Mouse (Mus musculus): ENCODE data around the gene Osbp2. TPM values are rescaled to one million over a fixed set of nuclear protein-coding genes. Genes with fewer than 3 reads are reported as not detected.

Osbp2 gene
- polyA plus RNA-seq, 1 experiment from 2014 or later: 14.9 TPM

DNA sequence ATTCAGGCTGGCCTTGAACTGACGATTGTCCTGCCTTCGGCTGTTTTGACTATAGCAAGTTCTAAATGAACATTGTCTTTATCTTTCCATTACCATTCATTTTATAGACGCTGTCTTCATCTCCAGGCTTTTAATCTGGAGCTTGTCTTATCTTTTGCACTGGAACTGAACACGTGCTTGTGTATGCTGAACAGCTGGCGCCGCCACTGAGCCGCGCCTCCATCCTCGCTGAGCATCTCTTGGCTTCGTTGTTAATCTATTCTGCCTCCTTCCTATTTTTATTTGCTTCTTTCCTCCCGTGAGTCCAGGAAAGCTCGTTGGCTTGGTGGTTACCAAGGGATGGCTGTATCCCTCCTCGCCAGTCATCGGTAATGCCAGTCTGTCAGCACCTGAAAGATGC is 153.5 kb downstream of the Osbp2 start:
- no peak for ATAC-seq
- no peaks in the 10 kb centered on the region for H3K9me3 ChIP-seq
- H3K4me1 ChIP-seq (replicated peaks): no peaks in the 10 kb centered on the region
- no peak overlapping the region for H3K4me2 ChIP-seq (replicated peaks)
- no peak overlapping the region for H3K9ac ChIP-seq (replicated peaks)
- 77% methylated on average over 14 of the region's 14 CpGs for WGBS
- no peaks in the 10 kb centered on the region for H3K27me3 ChIP-seq
- peaks cover 8% of the 10 kb centered on the region for H3K36me3 ChIP-seq
- no peak overlapping the region for H3K4me3 ChIP-seq (replicated peaks)
- no peak overlapping the region for H3K27ac ChIP-seq

- Histone ChIP-seq H3K4me3 (replicated peaks) (no peak overlapping the region), H3K9me3 (no peaks in the 10 kb centered on the region), H3K4me2 (replicated peaks) (no peak overlapping the region), H3K4me1 (replicated peaks) (no peaks in the 10 kb centered on the region), H3K27ac (no peak overlapping the region), H3K9ac (replicated peaks) (no peak overlapping the region), H3K27me3 (no peaks in the 10 kb centered on the region), H3K36me3 (peaks cover 7% of the 10 kb centered on the region; the same call in 1 of the 2 replicates)
- no peak for ATAC-seq
- 91% methylated on average over 8 of the region's 8 CpGs for WGBS
Measured at GRCm38 (mm10) chr11:3707057-3707456, 156.6 kb downstream of the Osbp2 start.

- Histone ChIP-seq H3K4me3 (replicated peaks) (no peak overlapping the region), H3K4me1 (replicated peaks) (no peaks in the 10 kb centered on the region), H3K27me3 (no peaks in the 10 kb centered on the region), H3K9ac (replicated peaks) (no peak overlapping the region), H3K4me2 (replicated peaks) (no peak overlapping the region), H3K9me3 (no peaks in the 10 kb centered on the region), H3K36me3 (peaks cover 7% of the 10 kb centered on the region; the same call in 1 of the 2 replicates), H3K27ac (no peak overlapping the region)
- WGBS: 82% methylated on average over 8 of the region's 8 CpGs
- no peak for ATAC-seq
Measured at GRCm38 (mm10) chr11:3704404-3704803, 159.3 kb downstream of the Osbp2 start.

- Histone ChIP-seq H3K9me3 (no peaks in the 10 kb centered on the region), H3K4me2 (replicated peaks) (no peak overlapping the region), H3K36me3 (peaks cover 7% of the 10 kb centered on the region; the same call in 1 of the 2 replicates), H3K9ac (replicated peaks) (no peak overlapping the region), H3K27me3 (no peaks in the 10 kb centered on the region), H3K27ac (no peak overlapping the region), H3K4me1 (replicated peaks) (no peaks in the 10 kb centered on the region), H3K4me3 (replicated peaks) (no peak overlapping the region)
- 0 out of 2 replicates have a peak, but pooled peaks have one; percentile 17 for ATAC-seq
- 81% methylated on average over 7 of the region's 7 CpGs for WGBS
Measured at GRCm38 (mm10) chr11:3703089-3703992, 160.4 kb downstream of the Osbp2 start.

DNA sequence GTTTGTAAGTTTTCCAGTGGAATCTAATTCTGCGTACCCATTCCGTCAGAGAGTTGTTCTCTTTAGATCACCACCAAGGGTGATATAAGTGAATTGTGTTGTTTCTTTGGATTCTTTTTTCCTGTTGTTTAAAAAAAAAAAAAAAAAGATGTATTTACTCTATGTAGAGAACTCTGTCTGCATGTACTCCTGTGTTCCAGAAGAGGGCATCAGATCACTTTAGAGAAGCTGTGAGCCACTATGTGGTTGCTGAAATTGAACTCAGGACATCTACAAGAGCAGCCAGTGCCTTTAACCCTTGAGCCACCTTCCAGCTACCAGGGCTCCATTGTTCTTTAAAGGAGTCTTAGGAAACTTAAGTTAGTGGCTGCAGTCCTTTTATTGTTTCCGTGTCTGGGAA is 166.3 kb downstream of the Osbp2 start:
- peaks cover 21% of the 10 kb centered on the region for H3K36me3 ChIP-seq
- ATAC-seq: no peak
- H3K27me3 ChIP-seq: no peaks in the 10 kb centered on the region
- no peak overlapping the region for H3K9ac ChIP-seq (replicated peaks)
- 83% methylated on average over 3 of the region's 3 CpGs for WGBS
- no peak overlapping the region for H3K4me3 ChIP-seq (replicated peaks)
- H3K27ac ChIP-seq: no peak overlapping the region
- H3K4me2 ChIP-seq (replicated peaks): no peak overlapping the region
- no peaks in the 10 kb centered on the region for H3K4me1 ChIP-seq (replicated peaks)
- H3K9me3 ChIP-seq: no peaks in the 10 kb centered on the region

DNA sequence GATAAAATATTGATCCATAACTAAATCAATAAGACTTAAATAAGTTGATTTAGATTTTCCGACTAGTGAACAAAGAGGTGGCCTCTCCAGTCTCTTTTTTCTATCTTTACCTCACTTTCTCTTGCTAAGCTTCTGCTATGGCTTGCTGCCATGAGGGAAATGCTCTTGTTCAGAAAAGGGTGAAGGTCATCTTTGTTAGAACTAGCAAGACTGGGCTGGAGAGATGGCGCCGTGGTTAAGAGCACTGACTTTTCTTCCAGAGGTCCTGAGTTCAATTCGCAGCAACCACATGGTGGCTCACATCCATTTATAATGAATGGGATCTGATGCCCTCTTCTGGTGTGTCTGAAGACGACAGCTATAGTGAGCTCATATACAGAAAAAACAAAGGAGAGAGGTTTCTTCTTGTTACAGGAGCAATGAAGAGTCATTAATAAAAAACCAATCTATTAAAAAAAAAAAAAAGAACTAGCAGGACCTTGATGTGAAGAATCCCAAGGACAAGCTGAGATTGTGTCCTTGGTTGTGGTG is 167.6 kb downstream of the Osbp2 start:
- 82% methylated on average over 5 of the region's 5 CpGs for WGBS
- Histone ChIP-seq H3K4me2 (replicated peaks) (no peak overlapping the region), H3K4me1 (replicated peaks) (no peaks in the 10 kb centered on the region), H3K36me3 (peaks cover 33% of the 10 kb centered on the region), H3K9ac (replicated peaks) (no peak overlapping the region), H3K27ac (no peak overlapping the region), H3K9me3 (no peaks in the 10 kb centered on the region), H3K4me3 (replicated peaks) (no peak overlapping the region), H3K27me3 (no peaks in the 10 kb centered on the region)
- no peak for ATAC-seq

- peaks cover 70% of the 10 kb centered on the region for H3K36me3 ChIP-seq
- 87% methylated on average over 2 of the region's 2 CpGs for WGBS
- H3K9ac ChIP-seq (replicated peaks): no peak overlapping the region
Measured at GRCm38 (mm10) chr11:3691746-3692145, 172.0 kb downstream of the Osbp2 start.

GRCm38 (mm10) chr11:3686885-3687284 is 176.8 kb downstream of the Osbp2 start:
- Histone ChIP-seq H3K9ac (replicated peaks) (no peak overlapping the region), H3K27ac (no peak overlapping the region), H3K4me3 (replicated peaks) (no peak overlapping the region), H3K27me3 (no peaks in the 10 kb centered on the region), H3K36me3 (peaks cover 94% of the 10 kb centered on the region), H3K9me3 (no peaks in the 10 kb centered on the region), H3K4me1 (replicated peaks) (no peaks in the 10 kb centered on the region), H3K4me2 (replicated peaks) (no peak overlapping the region)
- WGBS: 99% methylated on average over 2 of the region's 2 CpGs
- ATAC-seq: no peak

More at GRCm38 (mm10) chr11:3691746-3692145, 172.0 kb downstream of the Osbp2 start:
- Histone ChIP-seq H3K27me3 (no peaks in the 10 kb centered on the region), H3K4me1 (replicated peaks) (no peaks in the 10 kb centered on the region), H3K27ac (no peak overlapping the region), H3K4me2 (replicated peaks) (no peak overlapping the region), H3K9me3 (no peaks in the 10 kb centered on the region), H3K4me3 (replicated peaks) (no peak overlapping the region)
- no peak for ATAC-seq

DNA sequence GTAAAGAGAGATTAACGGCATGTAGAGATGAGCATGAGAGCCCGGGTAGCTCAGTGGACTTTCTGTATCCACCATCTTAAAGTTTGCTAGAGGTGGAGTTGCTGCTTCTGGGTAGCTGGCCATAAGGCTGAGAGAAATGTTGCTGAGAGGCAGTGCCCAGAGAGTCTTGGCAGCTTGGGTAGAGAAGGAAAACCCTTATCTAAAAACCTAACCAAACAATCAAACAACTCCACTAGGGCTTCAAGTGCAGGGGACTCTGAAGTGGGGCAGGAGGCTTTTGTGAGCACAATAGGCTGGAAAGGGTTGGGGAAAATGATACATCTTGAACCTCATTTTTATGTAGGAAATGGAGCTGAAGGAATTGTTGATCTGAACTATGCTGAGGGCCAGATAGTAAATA is 177.4 kb downstream of the Osbp2 start:
- no peak for ATAC-seq
- 97% methylated on average over 2 of the region's 2 CpGs for WGBS
- H3K36me3 ChIP-seq: peaks cover 93% of the 10 kb centered on the region

DNA sequence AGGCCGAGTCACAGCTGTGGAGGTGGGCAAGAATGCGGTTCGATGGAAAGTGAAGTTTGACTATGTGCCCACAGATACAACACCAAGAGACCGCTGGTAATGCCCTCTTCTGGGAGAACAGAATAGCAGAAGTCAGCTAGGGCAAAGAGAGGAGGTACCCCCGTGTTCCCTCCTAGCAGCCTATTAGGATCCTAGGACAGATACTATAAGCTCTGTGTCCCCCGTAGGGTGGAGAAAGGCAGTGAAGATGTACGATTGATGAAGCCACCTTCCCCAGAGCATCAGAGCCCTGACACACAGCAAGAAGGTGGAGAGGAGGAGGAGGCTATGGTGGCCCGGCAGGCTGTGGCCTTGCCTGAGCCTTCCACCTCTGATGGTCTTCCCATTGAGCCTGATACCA is 178.3 kb downstream of the Osbp2 start:
- H3K4me3 ChIP-seq (replicated peaks): no peak overlapping the region
- H3K4me2 ChIP-seq (replicated peaks): no peak overlapping the region
- H3K27ac ChIP-seq: no peak overlapping the region
- H3K4me1 ChIP-seq (replicated peaks): no peaks in the 10 kb centered on the region
- 95% methylated on average over 8 of the region's 8 CpGs for WGBS
- no peak overlapping the region for H3K9ac ChIP-seq (replicated peaks)
- no peak for ATAC-seq
- H3K36me3 ChIP-seq: peaks cover 92% of the 10 kb centered on the region
- H3K9me3 ChIP-seq: no peaks in the 10 kb centered on the region
- no peaks in the 10 kb centered on the region for H3K27me3 ChIP-seq

More for the DNA sequence above, 177.4 kb downstream of the Osbp2 start:
- Histone ChIP-seq H3K27me3 (no peaks in the 10 kb centered on the region), H3K4me1 (replicated peaks) (no peaks in the 10 kb centered on the region), H3K4me3 (replicated peaks) (no peak overlapping the region), H3K4me2 (replicated peaks) (no peak overlapping the region), H3K27ac (no peak overlapping the region), H3K9ac (replicated peaks) (no peak overlapping the region), H3K9me3 (no peaks in the 10 kb centered on the region)

DNA sequence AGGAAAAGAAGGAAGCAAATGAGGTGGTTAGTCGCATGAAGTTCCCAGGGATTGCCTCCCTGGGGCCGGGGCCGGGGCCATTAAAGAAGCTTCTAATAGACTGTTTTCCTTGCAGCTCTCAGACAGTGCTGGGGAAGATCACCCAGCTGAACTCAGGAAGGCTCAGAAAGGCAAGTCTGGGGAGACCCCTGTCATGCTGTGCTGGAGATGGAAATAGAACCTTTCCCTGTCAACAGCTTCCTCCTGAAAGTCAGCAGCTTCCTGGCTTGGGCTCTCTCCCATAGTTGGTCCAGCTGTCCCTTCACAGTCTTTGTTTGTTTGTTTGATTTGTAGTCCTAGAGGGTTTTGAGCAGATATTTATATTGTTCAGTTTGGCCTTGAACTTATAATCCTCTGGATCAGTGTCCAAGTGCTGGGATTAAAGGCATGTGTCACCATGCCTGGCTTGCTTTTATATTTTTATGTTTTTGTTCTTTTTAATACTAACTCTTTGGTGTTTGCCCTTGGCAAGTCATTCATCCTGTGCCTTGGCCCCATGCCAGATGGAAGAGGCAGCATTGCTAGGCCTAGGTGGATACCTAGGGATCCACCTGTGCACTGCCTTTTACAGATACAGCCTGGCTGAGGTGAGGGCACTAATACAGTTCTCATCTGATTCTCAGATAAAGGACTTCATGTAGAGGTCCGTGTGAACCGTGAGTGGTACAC is 178.8 kb downstream of the Osbp2 start:
- ATAC-seq: no peak
- Histone ChIP-seq H3K4me1 (replicated peaks) (no peaks in the 10 kb centered on the region), H3K4me3 (replicated peaks) (no peak overlapping the region), H3K27me3 (no peaks in the 10 kb centered on the region), H3K9ac (replicated peaks) (no peak overlapping the region), H3K27ac (no peak overlapping the region), H3K9me3 (no peaks in the 10 kb centered on the region), H3K36me3 (peaks cover 94% of the 10 kb centered on the region), H3K4me2 (replicated peaks) (no peak overlapping the region)
- WGBS: 92% methylated on average over 5 of the region's 5 CpGs

GRCm38 (mm10) chr11:3684232-3684631 is 179.5 kb downstream of the Osbp2 start:
- no peak for ATAC-seq
- 88% methylated on average over 1 of the region's 1 CpGs for WGBS

More at GRCm38 (mm10) chr11:3684232-3684631, 179.5 kb downstream of the Osbp2 start:
- no peaks in the 10 kb centered on the region for H3K9me3 ChIP-seq
- no peaks in the 10 kb centered on the region for H3K27me3 ChIP-seq
- no peak overlapping the region for H3K9ac ChIP-seq (replicated peaks)
- H3K4me2 ChIP-seq (replicated peaks): no peak overlapping the region
- H3K4me3 ChIP-seq (replicated peaks): no peak overlapping the region
- H3K4me1 ChIP-seq (replicated peaks): no peaks in the 10 kb centered on the region
- peaks cover 92% of the 10 kb centered on the region for H3K36me3 ChIP-seq
- H3K27ac ChIP-seq: no peak overlapping the region
